Mouse (Mus musculus) right cerebral cortex, postnatal 10 days (tissue): ENCODE measurements around the gene Hs3st2.

ENCODE experiments used
- DNase-seq, 2 experiments: peaks; one replicate each; pipeline ENCODE4 v3.0.0; 2021; ENCODE audit warnings: low spot score in 2 of 2

Hs3st2 gene

DNA sequence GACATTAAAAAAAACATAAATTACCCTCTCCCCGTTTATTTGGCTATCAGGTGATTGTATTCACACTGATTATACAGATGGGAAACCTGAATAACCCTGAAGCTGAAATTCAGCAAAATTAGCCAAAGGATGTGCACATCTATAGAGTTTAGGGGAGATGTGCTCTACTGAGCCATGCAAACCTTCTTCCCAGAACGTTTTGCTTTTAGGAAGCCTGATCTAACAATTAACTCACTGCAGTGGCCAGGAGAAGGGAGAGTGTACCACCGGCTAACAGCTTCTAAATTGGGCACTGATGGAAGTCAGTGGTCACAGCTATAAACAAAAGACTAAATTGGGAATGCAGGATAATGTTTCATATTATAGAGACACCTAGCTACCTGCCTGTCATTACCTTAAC lies 66.4 kb downstream of the Hs3st2 start:
- DNase-seq: no peak

DNA sequence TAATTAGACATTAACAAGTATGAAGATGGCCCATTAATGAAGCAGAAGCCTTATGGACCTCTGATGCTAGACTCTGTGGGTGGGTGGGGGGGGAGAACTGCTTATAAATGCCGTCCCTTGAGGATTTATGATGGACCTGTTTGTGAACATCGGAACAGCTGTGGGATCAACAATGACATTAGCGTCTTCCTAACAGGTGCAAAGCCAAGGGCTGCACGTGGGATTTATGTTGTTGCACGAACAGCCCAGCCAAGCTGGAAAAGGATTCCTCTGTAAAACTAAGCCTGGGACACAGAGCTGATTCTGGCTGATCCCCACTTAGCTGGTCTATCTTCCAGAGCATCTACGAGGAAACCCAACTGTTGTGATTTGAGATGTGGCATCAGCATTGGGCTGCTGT lies 69.0 kb downstream of the Hs3st2 start:
- DNase-seq: no peak

DNA sequence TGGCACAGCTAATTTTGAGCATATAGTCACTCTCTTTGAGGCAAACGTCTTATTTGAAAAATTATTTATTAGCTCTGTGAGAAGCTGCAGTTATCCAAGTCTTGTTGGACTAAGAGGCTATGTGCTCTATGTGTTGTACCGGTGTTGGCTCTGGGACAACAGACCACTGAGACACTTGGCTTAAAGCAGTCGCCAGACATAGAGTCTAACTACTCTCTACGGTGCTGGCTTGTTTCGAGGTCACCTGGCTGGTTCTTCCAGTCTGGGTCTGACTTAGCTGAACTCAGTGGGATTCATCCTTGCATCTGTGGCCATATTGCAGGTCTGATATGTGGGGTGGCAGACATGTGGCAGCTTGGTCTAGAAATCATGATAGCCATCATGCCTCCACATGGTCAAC lies 72.8 kb downstream of the Hs3st2 start:
- DNase-seq: no peak

DNA sequence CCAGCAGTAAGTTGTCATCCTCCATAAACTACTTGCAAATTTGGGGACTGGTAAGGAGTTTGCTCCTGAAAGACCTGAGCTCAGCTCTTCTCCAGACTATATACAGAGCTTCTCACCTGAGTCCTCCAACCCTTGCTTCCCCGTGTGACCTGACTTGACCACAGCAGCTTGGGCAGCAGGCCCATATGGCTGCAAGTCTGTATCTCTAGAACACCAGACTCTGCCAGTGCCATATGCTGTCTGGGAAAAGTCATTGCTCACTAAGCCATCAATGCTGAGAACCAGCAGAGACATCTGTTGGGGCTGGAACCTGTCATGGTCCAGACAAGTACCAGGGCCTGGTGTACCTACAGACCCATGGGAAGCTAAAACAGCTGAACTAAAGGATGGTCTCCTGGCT lies 73.5 kb downstream of the Hs3st2 start:
- DNase-seq: no peak

DNA sequence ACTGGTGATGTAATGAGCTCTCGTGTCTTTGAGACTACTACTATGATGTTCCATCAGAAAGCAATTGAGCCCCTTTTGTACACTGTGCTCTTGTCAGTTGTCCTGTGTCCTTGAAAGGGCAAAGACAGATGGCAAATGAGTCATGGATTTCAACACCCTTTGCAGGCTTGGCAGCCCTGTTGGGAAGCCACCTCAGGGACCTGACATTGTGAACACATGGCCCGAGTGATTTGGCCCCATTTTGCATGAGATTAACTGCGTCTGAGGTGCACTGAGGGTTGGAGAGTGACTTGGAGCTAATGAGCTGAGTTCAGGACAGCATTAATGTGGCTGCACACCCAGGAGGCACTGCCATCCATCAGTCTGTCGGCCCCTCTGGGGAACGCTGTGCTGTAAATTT lies 74.7 kb downstream of the Hs3st2 start:
- no peak for DNase-seq

DNA sequence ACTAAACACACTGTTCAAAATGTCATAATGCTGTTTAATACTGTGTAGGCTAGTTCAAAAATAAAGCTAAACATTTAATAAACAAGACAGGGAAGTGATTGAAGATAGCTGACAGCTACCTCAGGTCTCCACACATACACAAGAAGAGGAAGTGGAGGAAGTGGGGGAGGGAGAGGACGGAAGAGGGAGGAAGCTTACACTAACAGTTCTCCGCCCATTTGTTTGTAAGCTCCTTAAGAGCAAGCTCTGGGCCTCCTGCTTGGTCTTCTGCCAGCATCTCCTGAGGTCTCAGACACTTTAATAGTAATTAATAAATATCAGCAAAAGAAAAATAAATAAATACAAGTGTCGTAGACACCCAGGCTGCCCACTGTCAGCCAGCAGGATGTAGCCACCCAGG lies 77.8 kb downstream of the Hs3st2 start:
- DNase-seq: no peak

DNA sequence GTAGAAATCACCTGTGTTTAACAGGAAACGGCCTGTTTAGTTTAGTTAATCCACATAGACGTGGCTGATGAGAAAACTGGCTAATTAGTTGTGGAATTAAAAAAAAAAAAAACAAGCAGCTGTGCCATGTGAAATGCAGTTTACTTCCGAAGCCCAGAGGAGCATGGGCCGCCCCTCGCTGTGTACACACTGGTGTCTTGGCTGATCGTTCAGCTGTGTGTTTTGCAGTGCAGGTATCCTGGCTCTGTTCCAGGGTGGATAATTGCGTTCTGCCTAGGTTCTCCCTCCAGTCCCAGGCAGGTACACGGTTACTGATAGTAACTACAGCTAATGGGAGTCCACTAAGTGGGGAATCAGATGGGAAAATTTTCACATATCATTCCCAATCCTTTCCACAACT lies 86.6 kb downstream of the Hs3st2 start:
- DNase-seq: no peak

DNA sequence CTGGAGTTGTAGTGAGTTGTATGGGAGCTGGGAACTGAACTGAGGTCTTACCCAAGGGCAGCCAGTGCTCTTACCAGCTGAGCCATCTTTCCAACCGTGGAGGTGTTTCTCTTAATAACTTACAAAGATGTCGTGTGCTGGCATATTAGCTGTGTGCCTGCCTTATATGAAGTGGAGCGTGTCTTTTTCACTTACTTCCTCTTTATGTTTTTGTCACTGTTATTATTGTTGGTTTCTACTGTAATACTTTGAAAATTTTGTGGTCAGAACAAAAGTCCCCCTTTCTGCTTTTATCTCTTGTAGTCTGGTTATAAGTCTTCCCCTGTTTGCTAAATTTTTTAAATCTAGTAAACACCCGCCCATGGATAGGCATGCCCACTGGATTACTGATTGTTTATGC lies 88.4 kb downstream of the Hs3st2 start:
- no peak for DNase-seq

DNA sequence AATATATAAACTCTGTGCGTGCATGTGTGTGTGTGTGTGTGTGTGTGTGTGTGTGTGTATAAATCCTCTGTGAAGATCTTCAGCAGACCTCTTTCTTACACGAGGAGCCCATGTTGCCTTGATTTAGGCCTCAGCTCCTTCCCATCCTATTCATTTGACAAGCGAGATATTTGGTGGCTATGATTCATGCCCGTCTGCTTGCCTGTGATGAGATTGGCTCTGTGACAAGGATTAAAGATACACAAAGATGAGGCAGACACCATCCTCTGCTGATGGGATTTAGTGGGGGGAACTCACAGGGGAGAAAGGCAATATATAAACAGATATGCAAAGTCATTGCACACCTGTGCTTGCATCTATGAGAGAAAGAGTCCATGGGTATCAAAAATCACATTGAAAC lies 92.9 kb downstream of the Hs3st2 start:
- DNase-seq: no peak

DNA sequence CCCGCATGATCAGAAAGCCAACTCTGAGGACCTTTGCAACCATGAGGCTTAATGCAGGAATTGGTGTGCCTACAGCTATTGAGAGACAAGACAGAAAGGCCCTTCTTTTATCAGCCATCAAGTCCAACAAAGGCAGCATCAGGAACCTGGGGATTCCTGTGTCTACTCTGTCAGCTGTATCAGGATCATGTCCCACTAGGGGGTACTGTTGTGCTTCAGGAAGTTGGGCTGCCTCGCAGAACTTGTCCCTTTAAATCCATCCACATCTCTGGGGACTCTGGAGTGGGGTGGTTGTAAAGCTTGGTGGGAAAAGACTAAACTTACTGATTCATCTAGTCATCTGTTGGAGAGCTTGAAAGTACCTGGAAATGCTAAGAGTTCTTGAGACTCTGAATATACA lies 93.6 kb downstream of the Hs3st2 start:
- peak; percentile 76 to 77 for DNase-seq

DNA sequence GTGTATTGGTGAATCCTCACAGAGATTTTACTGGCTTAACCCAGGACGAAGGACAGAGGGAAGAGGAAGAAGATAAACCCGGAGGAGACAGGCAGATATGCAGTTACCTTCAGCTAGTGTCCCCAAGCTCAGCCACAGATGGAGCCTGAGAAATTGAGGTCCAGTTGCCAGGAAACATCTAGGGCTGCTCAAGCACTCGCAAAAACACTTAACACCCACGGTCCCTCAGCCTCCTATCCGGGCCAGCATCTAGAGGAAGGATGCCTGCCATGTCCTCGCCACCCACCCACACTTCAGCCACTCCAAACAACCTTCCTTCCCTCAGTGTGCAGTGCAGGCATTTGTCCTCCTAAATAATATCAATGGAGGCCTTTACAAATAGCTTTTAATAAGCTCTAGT lies 95.6 kb downstream of the Hs3st2 start:
- peak; percentile 67 to 85 for DNase-seq

DNA sequence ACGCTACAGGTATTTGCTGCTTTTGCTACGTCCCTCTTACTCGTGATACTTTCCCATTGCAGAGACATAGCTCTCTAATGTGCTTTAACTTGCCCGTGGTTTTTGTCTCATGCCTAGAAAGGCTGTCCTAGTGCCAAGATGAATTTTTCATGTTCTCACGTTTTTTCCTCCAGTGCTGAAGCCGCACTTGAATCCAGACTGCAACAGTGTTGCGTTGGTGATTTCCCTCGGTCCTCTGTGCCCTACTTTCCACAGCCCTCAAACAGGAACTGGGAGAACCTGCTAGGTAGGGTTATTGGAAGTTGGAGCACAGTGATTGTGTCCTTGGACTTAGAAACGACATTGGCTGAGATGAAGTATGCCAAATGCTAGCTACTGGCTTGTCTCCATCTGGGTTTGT lies 97.7 kb downstream of the Hs3st2 start:
- DNase-seq: peak; percentile 38 to 60

DNA sequence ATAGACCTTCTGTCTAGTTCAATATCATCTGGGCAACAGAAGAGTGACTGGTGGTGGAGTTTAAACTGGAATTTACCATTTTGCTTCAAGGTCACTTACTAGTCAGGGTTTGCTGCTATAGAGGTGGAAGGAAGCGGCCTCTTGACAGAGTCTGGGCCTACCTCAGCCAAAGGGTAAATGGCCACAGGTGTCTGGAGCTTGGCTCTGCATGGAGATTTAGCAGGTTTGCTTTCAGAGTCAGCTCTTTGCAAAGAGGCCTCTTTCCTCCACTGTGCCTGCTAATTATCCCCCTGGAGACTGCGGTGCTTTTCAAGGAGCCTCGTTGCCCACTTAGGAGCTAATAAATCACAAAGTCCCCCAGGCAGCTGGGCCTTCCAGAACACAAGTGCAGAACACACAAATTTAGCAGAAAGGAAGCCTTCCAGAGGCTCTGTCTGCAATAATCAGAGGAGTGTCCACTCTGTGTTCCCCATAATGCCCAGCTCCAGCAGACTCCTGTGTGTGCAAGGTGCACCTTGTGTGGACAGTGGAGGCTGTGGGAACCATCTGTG lies 99.9 kb downstream of the Hs3st2 start:
- no peak for DNase-seq

DNA sequence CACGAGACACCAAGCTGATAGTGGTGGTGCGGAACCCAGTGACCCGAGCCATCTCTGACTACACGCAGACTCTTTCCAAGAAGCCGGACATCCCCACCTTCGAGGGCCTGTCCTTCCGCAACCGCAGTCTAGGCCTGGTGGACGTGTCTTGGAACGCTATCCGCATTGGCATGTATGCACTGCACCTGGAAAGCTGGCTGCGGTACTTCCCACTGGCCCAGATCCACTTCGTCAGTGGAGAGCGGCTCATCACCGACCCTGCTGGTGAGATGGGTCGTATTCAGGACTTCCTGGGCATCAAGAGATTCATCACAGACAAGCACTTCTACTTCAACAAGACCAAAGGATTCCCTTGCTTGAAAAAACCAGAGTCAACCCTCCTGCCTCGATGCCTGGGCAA lies 108.9 kb downstream of the Hs3st2 start:
- DNase-seq: no peak

DNA sequence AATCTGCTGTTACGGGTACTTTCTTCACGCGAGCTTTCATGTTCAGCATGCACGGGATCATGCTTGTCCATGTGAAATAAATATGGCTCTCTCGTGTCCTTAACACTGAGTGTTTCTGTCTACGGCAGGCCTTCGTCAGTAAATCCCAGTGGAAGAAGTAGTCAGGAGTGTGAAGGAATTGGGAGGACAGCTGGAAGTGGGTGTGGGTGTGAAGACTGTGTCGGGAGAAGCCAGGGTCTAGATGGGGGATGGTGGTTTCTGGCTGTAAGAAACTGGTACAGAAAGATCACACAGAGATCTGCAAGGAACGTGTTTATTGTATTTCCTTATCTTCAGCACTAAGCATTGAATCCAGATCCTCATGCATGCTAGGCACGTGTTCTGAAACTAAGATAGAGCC lies 110.0 kb downstream of the Hs3st2 start:
- DNase-seq: peak; percentile 57 to 81

DNA sequence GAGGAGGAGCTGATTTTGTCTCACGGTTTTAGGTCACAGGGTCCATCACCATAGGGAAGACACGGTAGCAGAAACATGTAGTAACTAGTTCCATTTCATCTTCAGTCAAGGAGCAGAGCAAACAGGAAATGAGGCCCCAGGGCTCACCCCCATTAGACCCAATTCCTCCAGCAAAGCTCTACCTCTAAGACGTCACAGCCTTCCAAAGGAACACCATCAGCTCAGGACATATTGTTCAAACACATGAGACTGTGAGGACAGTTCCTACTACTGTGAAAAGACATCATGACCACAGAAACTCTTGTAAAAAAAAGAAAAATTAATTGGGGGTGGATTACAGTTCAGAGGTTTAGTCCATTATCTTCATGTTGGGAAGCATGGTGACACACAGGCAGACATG lies 125.1 kb downstream of the Hs3st2 start:
- DNase-seq: no peak

DNA sequence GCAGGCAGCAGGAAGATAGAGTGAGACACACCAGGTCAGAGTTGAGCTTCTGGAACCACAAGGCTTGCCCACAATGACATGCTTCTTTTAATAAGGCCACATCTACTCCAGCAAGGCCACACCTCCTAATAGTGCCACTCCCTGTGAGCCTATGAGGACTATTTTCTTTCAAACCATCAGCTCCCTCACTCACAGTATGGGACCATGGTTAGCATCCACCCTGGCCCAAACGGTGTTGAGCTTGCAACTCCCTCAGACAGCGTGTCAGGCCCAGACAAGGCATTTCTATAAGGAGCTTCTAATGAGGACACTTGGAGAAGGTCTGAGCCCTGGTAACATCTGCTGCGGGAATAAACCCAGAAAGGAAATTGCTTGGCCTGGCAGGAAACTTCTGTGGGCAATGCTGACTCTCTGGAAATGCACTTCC lies 125.5 kb downstream of the Hs3st2 start:
- DNase-seq: peak; percentile 36 to 67

DNA sequence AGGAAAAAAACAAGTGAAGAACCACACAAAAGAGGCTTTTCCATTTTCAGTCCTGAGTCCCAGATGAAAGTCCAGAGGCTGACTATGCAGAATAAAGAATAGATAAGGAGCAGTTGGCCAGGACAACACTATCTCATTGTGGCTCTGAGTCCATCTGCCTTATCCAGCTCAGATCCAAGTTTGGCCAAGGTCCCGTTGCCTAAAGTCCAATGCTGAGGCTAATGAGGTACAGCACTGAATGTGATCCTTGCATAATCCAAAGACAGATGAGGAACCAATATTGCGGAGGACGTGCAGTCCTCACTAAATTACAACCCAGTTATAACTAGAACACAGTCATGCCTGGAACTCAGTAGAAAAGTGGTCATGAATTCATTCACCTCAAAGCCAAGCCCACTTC lies 130.5 kb downstream of the Hs3st2 start:
- no peak for DNase-seq

DNA sequence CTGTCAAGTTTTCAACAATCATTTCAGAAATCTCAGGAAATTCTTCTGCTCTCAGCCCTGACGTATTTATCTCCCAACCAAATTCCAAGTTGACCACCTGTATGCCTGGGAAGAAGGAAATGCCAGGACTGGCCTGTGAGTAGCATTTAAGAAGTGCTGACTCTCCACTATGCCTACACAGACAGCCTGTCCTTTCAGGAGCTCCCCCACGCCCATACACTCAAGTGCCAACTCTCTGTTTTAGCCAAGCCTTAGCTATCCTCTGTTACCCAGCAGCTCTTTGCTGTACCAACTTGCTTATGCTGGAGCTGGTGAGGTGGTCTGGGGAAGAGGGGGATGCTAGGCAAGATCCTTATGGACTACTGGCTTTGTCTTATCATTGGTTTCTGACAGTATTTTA lies 137.4 kb downstream of the Hs3st2 start:
- DNase-seq: peak in 1 of 2 experiments; percentile 34

DNA sequence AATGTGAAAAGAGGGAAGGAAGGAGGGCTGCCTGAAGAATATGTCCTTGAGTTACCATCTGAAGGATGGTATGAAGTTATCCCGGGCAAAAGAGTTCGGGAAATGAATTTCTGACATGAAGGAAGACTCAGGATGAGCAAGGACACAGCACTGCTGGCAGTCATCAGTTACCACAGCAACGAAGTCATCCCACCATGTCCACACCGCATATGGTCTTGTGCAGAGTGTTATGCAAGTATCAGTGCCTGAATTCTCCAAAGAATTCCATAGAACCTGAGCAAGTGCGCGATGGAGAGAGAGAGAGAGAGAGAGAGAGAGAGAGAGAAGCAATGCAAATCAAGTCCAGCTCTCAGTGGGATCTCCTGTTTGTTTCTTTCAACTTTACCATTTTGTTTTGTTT lies 142.0 kb downstream of the Hs3st2 start:
- DNase-seq: peak in 1 of 2 experiments; percentile 50

DNA sequence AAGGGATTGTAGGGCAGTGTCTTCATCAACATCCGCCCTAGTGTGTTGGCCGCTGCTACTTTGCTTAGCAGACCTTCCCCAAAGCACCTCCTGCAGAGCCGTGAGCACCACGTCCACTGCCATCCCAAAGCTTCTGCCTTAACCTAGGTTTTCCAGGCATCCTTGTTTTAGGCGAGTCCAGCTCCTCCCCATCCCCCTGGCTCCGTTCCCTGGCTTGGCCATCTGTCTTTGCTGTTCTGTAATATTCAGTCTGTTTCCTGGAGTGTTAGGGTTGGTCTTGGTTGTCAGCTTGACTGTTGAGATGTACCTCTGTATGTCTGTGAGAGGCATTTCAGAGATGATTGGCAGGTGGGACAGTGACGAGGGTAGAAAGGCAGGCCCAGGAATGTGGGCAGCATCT lies 142.7 kb downstream of the Hs3st2 start:
- peak; percentile 42 to 52 for DNase-seq

DNA sequence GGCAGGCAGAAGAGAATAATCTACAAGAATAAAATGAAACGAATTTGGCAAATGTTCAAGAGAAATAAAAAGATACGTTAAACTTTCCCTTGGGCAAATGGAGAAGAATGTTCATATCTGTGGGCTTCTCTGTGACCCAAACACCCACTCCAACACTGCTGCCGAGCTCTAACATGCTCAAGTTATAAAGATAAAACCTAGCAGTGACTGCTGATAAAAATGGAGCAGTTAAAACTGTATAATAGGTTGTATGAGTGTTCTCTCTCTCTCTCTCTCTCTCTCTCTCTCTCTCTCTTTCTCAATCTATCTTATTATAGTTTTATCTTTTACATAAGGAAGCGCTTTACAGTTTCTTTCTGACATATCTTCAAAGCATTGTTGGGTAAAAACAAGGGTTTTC lies 144.3 kb downstream of the Hs3st2 start:
- no peak for DNase-seq

DNA sequence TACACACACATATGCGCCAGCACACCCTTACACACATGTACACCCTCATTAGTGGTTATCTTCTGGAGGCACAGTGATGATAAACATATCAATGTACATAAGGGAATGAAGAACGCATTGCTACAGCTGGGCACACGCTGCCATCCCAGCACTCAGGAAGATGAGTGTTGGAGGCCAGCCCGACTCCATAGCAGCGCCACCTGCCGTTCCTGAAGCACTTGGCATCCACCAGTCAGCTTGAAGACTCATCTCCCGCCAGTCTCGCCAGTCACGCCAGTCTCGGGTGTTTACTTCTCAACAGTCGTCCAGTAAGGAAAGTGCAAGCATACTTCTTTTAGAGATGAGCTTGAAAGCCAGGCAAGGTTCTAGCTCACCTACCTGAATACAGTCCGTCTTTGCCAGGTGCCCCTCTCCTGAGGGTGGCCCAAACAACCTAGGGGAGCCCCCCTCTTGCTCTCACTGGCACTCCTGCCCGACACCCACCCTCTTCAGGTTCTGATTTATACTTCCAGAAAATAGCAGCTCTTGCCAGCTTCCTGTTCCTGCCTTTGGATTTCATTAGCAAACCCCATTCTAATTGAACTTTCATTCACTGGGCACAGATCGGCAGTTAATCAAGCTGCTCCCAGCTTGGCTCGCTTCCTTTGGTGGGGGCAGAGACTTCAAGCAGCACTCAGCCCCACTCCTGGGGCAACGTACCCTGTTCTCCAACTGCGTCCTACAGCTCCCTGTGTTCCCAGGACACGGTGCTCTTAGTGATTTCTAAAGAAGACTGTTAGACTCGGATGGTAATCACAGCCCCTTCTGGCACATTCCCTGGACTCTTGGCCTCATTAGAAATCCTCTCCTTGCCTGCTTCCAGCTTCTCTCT lies 148.0 kb downstream of the Hs3st2 start:
- DNase-seq: peak; percentile 87 to 89

DNA sequence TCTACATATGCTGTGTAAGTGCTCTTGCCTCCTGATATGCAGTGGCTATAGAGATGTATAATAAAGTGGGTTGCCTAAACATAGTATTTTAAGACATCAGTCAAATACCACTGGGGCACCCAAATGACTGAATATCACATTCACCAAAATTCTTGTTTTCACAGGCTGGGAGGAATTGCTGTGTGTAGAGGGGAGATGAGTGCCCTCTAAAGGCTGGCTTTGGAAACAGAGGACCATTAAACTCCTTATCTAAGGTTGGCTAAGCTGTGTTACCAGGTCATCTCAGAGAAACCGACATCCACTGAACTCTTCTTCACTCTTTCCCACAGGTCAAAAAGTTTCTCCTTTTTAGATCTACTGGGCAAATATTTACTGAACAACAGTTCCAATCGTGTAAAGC lies 150.8 kb downstream of the Hs3st2 start:
- no peak for DNase-seq
